Mouse (Mus musculus) heart, adult 2 months (tissue): ENCODE results near the gene Arhgap40.

ENCODE experiments used
- CTCF ChIP-seq: fragments of 200-600 bp; IDR thresholded peaks from 2 replicates; pipeline ENCODE4 v1.8.1; 2022; ENCODE audit warnings: antibody characterized with exemption, mild to moderate bottlenecking, moderate library complexity
- EP300 ChIP-seq: fragments of 200-500 bp; IDR thresholded peaks from 2 replicates; pipeline ENCODE4 v1.6.1; 2011; ENCODE audit warnings: low read depth, low read length, control low read depth; ENCODE audit not compliant: insufficient read depth
- POLR2A ChIP-seq: fragments of 200-500 bp; IDR thresholded peaks from 2 replicates; pipeline ENCODE4 v1.6.1; 2011; ENCODE audit warnings: mild to moderate bottlenecking, low read depth, low read length, control low read depth; ENCODE audit not compliant: insufficient read depth

- TF ChIP-seq CTCF (no peak), POLR2A (no peak), EP300 (no peak)
Measured at GRCm38 (mm10) chr2:158579979-158580378, 67.4 kb downstream of the Arhgap40 start.
